Mouse (Mus musculus): ENCODE data around the gene Adcy7. TPM values are rescaled to one million over a fixed set of nuclear protein-coding genes. Genes with fewer than 3 reads are reported as not detected.

Gene Adcy7
- polyA plus RNA-seq, 1 experiment, result 2.1 TPM

DNA sequence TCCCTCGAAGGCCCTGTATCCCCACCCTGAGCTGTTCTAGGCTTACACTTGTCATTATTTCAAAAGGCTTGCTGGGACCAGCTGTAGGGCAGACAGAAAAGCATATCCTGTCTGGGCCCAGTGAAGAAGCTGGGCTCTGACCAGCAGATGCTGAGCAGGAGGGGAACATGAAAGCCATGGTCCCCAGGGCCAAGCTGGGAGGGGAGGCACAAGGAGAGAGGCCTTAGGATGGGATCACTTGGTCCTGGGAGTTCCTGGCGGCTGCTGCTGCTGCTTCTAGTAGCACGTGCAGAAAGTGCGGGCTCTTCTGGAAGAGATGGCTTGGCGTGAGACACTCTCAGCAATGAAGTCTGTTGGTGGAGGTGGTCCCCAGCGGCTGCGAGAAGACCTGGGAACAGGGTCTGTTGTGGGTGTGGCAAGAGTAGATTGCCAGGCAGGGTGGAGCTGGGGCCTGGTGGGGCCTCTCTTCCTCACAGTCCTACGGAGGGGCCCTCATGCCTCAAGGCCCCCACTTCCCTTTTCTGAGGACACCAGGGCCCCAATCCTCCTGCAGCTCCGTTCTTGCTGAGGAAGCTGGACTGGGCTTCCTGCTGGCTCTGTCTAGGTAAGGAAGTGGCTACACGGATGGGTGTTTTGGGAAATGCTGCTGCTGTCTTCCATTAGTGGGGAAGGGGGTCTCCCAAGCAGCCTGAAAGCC lies 27.9 kb downstream of the Adcy7 start:
- no peaks in the 10 kb centered on the region for H3K4me1 ChIP-seq (ENCODE audit: control insufficient read depth, insufficient read depth, low read length)
- TF ChIP-seq EP300 (IDR thresholded peaks at IDR 0.05; ENCODE audit: insufficient read depth, low read depth, low read length) (no peak), POLR2A (IDR thresholded peaks at IDR 0.05; ENCODE audit: insufficient read depth, low read length) (no peak), CTCF (IDR thresholded peaks at IDR 0.05; ENCODE audit: low read depth, low read length) (no peak)
- no peaks in the 10 kb centered on the region for H3K36me3 ChIP-seq (ENCODE audit: control insufficient read depth, insufficient read depth, low read length, poor library complexity, severe bottlenecking)
- H3K4me3 ChIP-seq (ENCODE audit: low read depth, low read length), result no peak overlapping the region
- H3K27me3 ChIP-seq (ENCODE audit: control insufficient read depth, insufficient read depth, low read length, poor library complexity, severe bottlenecking), result no peaks in the 10 kb centered on the region
- no peak overlapping the region for H3K27ac ChIP-seq (ENCODE audit: insufficient read depth, low read length)
- no peaks in the 10 kb centered on the region for H3K9me3 ChIP-seq (replicated peaks; ENCODE audit: control insufficient read depth, insufficient read depth, low read length, poor library complexity, severe bottlenecking)
- H3K9ac ChIP-seq (ENCODE audit: low read depth, poor library complexity, severe bottlenecking), result no peak overlapping the region

DNA sequence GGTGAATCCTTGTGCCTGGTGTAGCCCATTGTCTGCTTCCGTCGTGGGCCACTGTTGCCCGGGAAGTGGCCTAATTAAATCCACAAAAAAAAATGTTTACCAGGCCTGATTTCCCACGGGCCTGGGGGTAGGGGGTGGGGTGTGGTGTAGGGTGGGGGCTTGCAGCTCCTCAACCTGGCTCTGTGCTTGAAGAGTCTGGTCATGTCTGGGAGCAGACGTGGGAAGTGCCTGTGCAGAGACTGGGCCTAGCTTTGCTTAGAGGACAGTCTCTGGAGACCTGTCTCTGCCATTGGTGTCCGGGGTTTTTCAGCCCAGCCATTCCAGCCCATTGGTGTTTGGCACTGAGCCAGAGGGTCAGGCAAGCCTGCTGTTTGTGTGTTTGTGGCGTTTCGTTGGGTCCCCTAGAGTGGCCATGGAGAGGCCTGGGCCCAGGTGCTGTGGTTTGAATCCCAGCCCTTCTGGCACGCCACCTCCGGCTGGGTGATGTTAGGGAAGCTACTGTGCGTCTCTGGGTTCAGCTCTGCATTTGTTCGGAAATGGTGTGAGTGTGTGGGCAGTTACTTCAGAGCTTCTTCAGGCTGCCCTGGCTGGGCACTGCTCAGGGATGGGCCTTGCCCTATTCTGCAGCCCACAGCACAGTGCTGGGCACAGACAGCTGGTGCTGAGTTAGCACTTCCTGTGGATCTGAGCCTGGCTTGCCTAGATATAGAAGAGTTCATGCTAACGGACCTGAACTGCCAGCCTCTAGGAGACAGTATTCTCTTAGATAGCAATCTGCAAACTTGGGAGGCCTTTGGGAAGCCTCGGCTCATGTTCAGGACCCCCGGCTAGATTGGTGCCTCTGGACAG lies 29.6 kb downstream of the Adcy7 start:
- Histone ChIP-seq H3K9me3 (replicated peaks; ENCODE audit: control insufficient read depth, insufficient read depth, low read length, poor library complexity, severe bottlenecking) (no peaks in the 10 kb centered on the region), H3K36me3 (ENCODE audit: control insufficient read depth, insufficient read depth, low read length, poor library complexity, severe bottlenecking) (no peaks in the 10 kb centered on the region), H3K4me3 (ENCODE audit: low read depth, low read length) (no peak overlapping the region), H3K9ac (ENCODE audit: low read depth, poor library complexity, severe bottlenecking) (no peak overlapping the region), H3K27me3 (ENCODE audit: control insufficient read depth, insufficient read depth, low read length, poor library complexity, severe bottlenecking) (no peaks in the 10 kb centered on the region), H3K27ac (ENCODE audit: insufficient read depth, low read length) (no peak overlapping the region), H3K4me1 (ENCODE audit: control insufficient read depth, insufficient read depth, low read length) (no peaks in the 10 kb centered on the region)
- no peak for TF ChIP-seq CTCF (IDR thresholded peaks at IDR 0.05; ENCODE audit: low read depth, low read length)

DNA sequence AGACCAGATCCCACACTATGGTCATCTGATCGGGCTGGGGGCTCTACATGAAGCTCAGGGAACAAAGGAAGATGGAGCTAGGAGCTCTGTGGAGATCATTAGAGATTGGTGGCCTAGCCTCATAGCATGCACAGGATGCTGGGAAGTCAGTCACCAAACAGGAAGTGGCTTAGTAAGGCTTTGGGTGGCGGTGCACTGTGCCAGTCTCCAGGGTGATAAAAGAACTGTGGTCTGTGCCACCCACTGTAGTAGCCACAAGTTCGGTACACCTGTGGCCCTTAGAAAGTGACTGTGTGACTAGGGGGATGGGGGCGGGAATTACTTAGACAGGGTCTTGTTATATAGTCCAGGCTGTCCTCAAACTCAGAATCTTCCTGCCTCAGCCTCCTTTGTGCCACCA lies 33.6 kb downstream of the Adcy7 start:
- no peak overlapping the region for H3K9ac ChIP-seq (ENCODE audit: low read depth, poor library complexity, severe bottlenecking)
- H3K4me1 ChIP-seq (ENCODE audit: control insufficient read depth, insufficient read depth, low read length), result no peaks in the 10 kb centered on the region
- no peaks in the 10 kb centered on the region for H3K9me3 ChIP-seq (replicated peaks; ENCODE audit: control insufficient read depth, insufficient read depth, low read length, poor library complexity, severe bottlenecking)
- no peak overlapping the region for H3K27ac ChIP-seq (ENCODE audit: insufficient read depth, low read length)
- no peak for TF ChIP-seq POLR2A (IDR thresholded peaks at IDR 0.05; ENCODE audit: insufficient read depth, low read length)
- TF ChIP-seq EP300 (IDR thresholded peaks at IDR 0.05; ENCODE audit: insufficient read depth, low read depth, low read length), result no peak
- TF ChIP-seq CTCF (IDR thresholded peaks at IDR 0.05; ENCODE audit: low read depth, low read length), result no peak
- no peaks in the 10 kb centered on the region for H3K36me3 ChIP-seq (ENCODE audit: control insufficient read depth, insufficient read depth, low read length, poor library complexity, severe bottlenecking)
- no peak overlapping the region for H3K4me3 ChIP-seq (ENCODE audit: low read depth, low read length)
- no peaks in the 10 kb centered on the region for H3K27me3 ChIP-seq (ENCODE audit: control insufficient read depth, insufficient read depth, low read length, poor library complexity, severe bottlenecking)

DNA sequence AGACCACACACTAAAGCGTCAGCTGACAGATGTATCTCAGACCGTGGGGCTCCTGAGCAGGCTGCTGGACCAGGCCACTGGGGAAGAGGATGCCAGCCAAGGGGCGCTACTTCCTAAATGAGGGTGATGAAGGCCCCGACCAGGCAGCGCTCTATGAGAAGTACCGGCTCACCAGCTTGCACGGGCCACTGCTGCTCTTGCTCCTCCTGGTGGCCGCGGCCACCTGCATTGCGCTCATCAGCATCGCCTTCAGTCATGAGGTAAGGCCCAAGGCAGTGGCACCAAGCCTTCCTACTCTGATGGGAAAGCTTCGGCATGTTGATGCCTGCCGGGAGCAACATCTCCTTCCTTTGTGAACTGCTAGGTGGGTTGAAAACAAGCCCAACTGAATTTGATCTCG lies 34.3 kb downstream of the Adcy7 start:
- TF ChIP-seq CTCF (IDR thresholded peaks at IDR 0.05; ENCODE audit: low read depth, low read length), result peak; percentile 39
- no peak for TF ChIP-seq POLR2A (IDR thresholded peaks at IDR 0.05; ENCODE audit: insufficient read depth, low read length)
- Histone ChIP-seq H3K27ac (ENCODE audit: insufficient read depth, low read length) (no peak overlapping the region), H3K9me3 (replicated peaks; ENCODE audit: control insufficient read depth, insufficient read depth, low read length, poor library complexity, severe bottlenecking) (no peaks in the 10 kb centered on the region), H3K4me3 (ENCODE audit: low read depth, low read length) (no peak overlapping the region), H3K4me1 (ENCODE audit: control insufficient read depth, insufficient read depth, low read length) (no peaks in the 10 kb centered on the region), H3K36me3 (ENCODE audit: control insufficient read depth, insufficient read depth, low read length, poor library complexity, severe bottlenecking) (no peaks in the 10 kb centered on the region), H3K9ac (ENCODE audit: low read depth, poor library complexity, severe bottlenecking) (no peak overlapping the region), H3K27me3 (ENCODE audit: control insufficient read depth, insufficient read depth, low read length, poor library complexity, severe bottlenecking) (no peaks in the 10 kb centered on the region)

DNA sequence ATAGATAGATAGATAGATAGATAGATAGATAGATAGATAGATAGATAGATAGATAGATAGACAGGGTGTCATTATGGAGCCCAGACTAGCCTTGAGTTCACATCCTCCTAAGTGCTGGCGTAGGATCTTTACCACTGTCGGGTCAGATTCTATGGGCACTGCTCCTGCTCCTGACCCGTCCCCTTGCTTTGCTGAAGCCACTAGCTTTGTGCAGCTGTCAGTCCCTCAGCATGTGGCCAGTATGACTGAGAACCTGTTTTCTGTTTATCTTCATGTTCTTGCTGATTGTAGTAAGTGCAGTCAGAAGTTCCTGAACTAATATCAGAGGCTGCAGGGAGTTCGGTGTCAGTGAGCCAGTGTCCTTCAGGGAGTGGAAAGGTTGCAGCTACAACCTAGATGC lies 35.5 kb downstream of the Adcy7 start:
- no peak overlapping the region for H3K4me3 ChIP-seq (ENCODE audit: low read depth, low read length)
- no peaks in the 10 kb centered on the region for H3K4me1 ChIP-seq (ENCODE audit: control insufficient read depth, insufficient read depth, low read length)
- H3K27ac ChIP-seq (ENCODE audit: insufficient read depth, low read length), result no peak overlapping the region
- H3K9me3 ChIP-seq (replicated peaks; ENCODE audit: control insufficient read depth, insufficient read depth, low read length, poor library complexity, severe bottlenecking), result no peaks in the 10 kb centered on the region
- H3K27me3 ChIP-seq (ENCODE audit: control insufficient read depth, insufficient read depth, low read length, poor library complexity, severe bottlenecking), result no peaks in the 10 kb centered on the region
- no peak overlapping the region for H3K9ac ChIP-seq (ENCODE audit: low read depth, poor library complexity, severe bottlenecking)
- H3K36me3 ChIP-seq (ENCODE audit: control insufficient read depth, insufficient read depth, low read length, poor library complexity, severe bottlenecking), result no peaks in the 10 kb centered on the region
- TF ChIP-seq POLR2A (IDR thresholded peaks at IDR 0.05; ENCODE audit: insufficient read depth, low read length) (no peak), CTCF (IDR thresholded peaks at IDR 0.05; ENCODE audit: low read depth, low read length) (no peak), EP300 (IDR thresholded peaks at IDR 0.05; ENCODE audit: insufficient read depth, low read depth, low read length) (no peak)

DNA sequence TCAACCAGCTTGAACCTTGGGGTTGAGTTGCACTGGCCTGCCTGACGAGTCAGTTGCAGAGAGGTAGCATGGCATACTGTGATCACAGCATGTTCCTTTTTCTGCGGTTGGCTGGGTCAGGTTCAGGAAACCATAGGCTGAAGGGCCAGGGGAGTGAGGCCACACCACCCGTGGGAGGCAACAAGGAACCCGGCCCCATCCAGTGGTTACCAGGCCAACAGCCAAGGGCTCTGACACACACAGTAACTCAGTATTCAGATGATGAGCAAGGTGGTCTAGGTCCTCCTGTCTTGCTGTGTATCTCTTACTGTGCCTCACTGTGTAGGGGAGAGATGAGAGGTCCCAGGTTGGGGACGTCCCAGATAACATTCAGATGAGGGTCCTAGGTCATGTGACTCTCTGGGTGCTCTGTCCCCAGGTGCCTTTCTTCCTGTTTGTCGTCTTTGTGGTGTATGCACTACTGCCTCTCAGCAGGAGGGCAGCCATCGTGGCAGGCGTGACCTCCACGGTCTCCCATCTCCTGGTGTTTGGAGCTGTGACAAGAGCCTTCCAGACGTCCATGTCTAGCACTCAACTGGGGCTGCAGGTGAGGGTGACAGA lies 37.2 kb downstream of the Adcy7 start:
- H3K27me3 ChIP-seq (ENCODE audit: control insufficient read depth, insufficient read depth, low read length, poor library complexity, severe bottlenecking), result no peaks in the 10 kb centered on the region
- H3K27ac ChIP-seq (ENCODE audit: insufficient read depth, low read length), result no peak overlapping the region
- H3K4me3 ChIP-seq (ENCODE audit: low read depth, low read length), result no peak overlapping the region
- no peak overlapping the region for H3K9ac ChIP-seq (ENCODE audit: low read depth, poor library complexity, severe bottlenecking)
- no peaks in the 10 kb centered on the region for H3K4me1 ChIP-seq (ENCODE audit: control insufficient read depth, insufficient read depth, low read length)
- TF ChIP-seq EP300 (IDR thresholded peaks at IDR 0.05; ENCODE audit: insufficient read depth, low read depth, low read length) (no peak), POLR2A (IDR thresholded peaks at IDR 0.05; ENCODE audit: insufficient read depth, low read length) (no peak)
- no peaks in the 10 kb centered on the region for H3K36me3 ChIP-seq (ENCODE audit: control insufficient read depth, insufficient read depth, low read length, poor library complexity, severe bottlenecking)
- H3K9me3 ChIP-seq (replicated peaks; ENCODE audit: control insufficient read depth, insufficient read depth, low read length, poor library complexity, severe bottlenecking), result no peaks in the 10 kb centered on the region
